Mouse (Mus musculus): ENCODE data around the gene Gm20422.
"Not testable (repeated sequence)": the region's sequence is repeated elsewhere in the genome, so short reads cannot be mapped to it uniquely, and the experiment has no call there.

Gene Gm20422

GRCm38 (mm10) chr8:69710624-69711023 is 64.1 kb downstream of the Gm20422 start, which contains the start of gene Zfp869:
TSS of gene Zfp869 (minus strand) at chr8:69710724.
- DNase-seq (ENCODE audit: low spot score): not testable (repeated sequence)

GRCm38 (mm10) chr8:69701810-69702209 is 72.9 kb downstream of the Gm20422 start:
- DNase-seq (ENCODE audit: low spot score): no peak

Measured in ovary, postnatal 36 days (tissue).